Mouse (Mus musculus) small intestine, adult 2 months (tissue): ENCODE measurements around the gene AL731706.2. TPM values are rescaled to one million over a fixed set of nuclear protein-coding genes. Genes with fewer than 3 reads are reported as not detected.

Source experiments
- H3K27ac ChIP-seq: fragments of 200-500 bp; 2 replicates; pipeline ENCODE4 v1.5.1; 2012; ENCODE audit warnings: low read depth, low read length, control low read depth, inconsistent platforms; ENCODE audit not compliant: insufficient read depth
- H3K27me3 ChIP-seq: fragments of 200-500 bp; 2 replicates; pipeline ENCODE4 v1.6.1; 2012; ENCODE audit warnings: mild to moderate bottlenecking, moderate library complexity, low read length, inconsistent platforms; ENCODE audit not compliant: control insufficient read depth, insufficient read depth
- H3K36me3 ChIP-seq: fragments of 200-500 bp; 2 replicates; pipeline ENCODE4 v1.6.1; 2012; ENCODE audit warnings: mild to moderate bottlenecking, low read length, control low read depth, inconsistent platforms; ENCODE audit not compliant: control insufficient read depth, insufficient read depth
- H3K4me1 ChIP-seq: fragments of 200-500 bp; 2 replicates; pipeline ENCODE4 v1.6.1; 2012; ENCODE audit warnings: low read length, inconsistent platforms, mixed read lengths; ENCODE audit not compliant: control insufficient read depth, insufficient read depth, insufficient read length
- H3K4me3 ChIP-seq: fragments of 200-500 bp; 2 replicates; pipeline ENCODE4 v1.5.1; 2012; ENCODE audit warnings: low read depth, mild to moderate bottlenecking, control low read depth, inconsistent platforms, low read length, moderate library complexity
- CTCF ChIP-seq: fragments of 200-500 bp; IDR thresholded peaks from 2 replicates; pipeline ENCODE4 v1.5.1; 2012; ENCODE audit warnings: low read depth, mild to moderate bottlenecking, control low read depth, inconsistent platforms, low read length, moderate library complexity, mixed read lengths; ENCODE audit not compliant: insufficient replicate concordance, insufficient read length; ENCODE audit errors: extremely low read depth
- POLR2A ChIP-seq: fragments of 200-500 bp; IDR thresholded peaks from 2 replicates; pipeline ENCODE4 v1.6.1; 2012; ENCODE audit warnings: low read depth, mild to moderate bottlenecking, control low read depth, inconsistent platforms, low read length, moderate library complexity
- WGBS: fragments of 180-500 bp; shearing (Covaris S2); methylation state at CpG from one replicate; pipeline ENCODE4 v1.1.7; 2018; 5-methylcytosine and 5-hydroxymethylcytosine counted together
- polyA plus RNA-seq: library from polyadenylated mRNA; depleted of rRNA; stranded (reverse); fragments of >200 nt; gene quantifications from 2 replicates; pipeline ENCODE4 v1.2.3, GENCODE M21; 2012; rRNA removed

Gene AL731706.2
- polyA plus RNA-seq, 1 experiment: not detected

- no peaks in the 10 kb centered on the region for H3K27me3 ChIP-seq
- H3K36me3 ChIP-seq: peaks cover 22% of the 10 kb centered on the region
- H3K4me1 ChIP-seq: peaks cover 6% of the 10 kb centered on the region; the same call in 1 of the 2 replicates
- TF ChIP-seq CTCF: no peak
- TF ChIP-seq POLR2A: no peak
- no peak overlapping the region for H3K4me3 ChIP-seq
- 49% methylated on average over 4 of the region's 4 CpGs for WGBS
- H3K27ac ChIP-seq: no peak overlapping the region
Measured at GRCm38 (mm10) chr2:136886846-136887245, 1.4 kb upstream of the AL731706.2 start.

GRCm38 (mm10) chr2:136854543-136855388 is 30.7 kb downstream of the AL731706.2 start:
- no peak overlapping the region for H3K27ac ChIP-seq
- H3K4me1 ChIP-seq: no peaks in the 10 kb centered on the region
- H3K27me3 ChIP-seq: no peaks in the 10 kb centered on the region
- 77% methylated on average over 5 of the region's 5 CpGs for WGBS
- H3K4me3 ChIP-seq: no peak overlapping the region
- no peaks in the 10 kb centered on the region for H3K36me3 ChIP-seq
- no peak for TF ChIP-seq CTCF
- no peak for TF ChIP-seq POLR2A

GRCm38 (mm10) chr2:136850366-136850765 is 35.1 kb downstream of the AL731706.2 start:
- Histone ChIP-seq H3K36me3 (no peaks in the 10 kb centered on the region), H3K27me3 (no peaks in the 10 kb centered on the region), H3K27ac (no peak overlapping the region), H3K4me3 (no peak overlapping the region), H3K4me1 (peaks cover 8% of the 10 kb centered on the region; the same call in 1 of the 2 replicates)
- 67% methylated on average over 3 of the region's 3 CpGs for WGBS
- TF ChIP-seq POLR2A (no peak), CTCF (no peak)

GRCm38 (mm10) chr2:136837994-136838393 is 47.5 kb downstream of the AL731706.2 start:
- Histone ChIP-seq H3K27me3 (no peaks in the 10 kb centered on the region), H3K36me3 (no peaks in the 10 kb centered on the region), H3K4me3 (no peak overlapping the region), H3K27ac (peak overlapping the region; percentile 77), H3K4me1 (peaks cover 10% of the 10 kb centered on the region; the same call in 1 of the 2 replicates)
- 15% methylated on average over 1 of the region's 1 CpGs for WGBS
- TF ChIP-seq CTCF (no peak), POLR2A (no peak)

- H3K27me3 ChIP-seq: no peaks in the 10 kb centered on the region
- no peak overlapping the region for H3K27ac ChIP-seq
- 69% methylated on average over 3 of the region's 3 CpGs for WGBS
- no peak for TF ChIP-seq POLR2A
- TF ChIP-seq CTCF: no peak
- H3K4me3 ChIP-seq: no peak overlapping the region
- H3K4me1 ChIP-seq: peaks cover 10% of the 10 kb centered on the region; the same call in 1 of the 2 replicates
- no peaks in the 10 kb centered on the region for H3K36me3 ChIP-seq
Measured at GRCm38 (mm10) chr2:136835882-136836281, 49.6 kb downstream of the AL731706.2 start.

Other genes starting within 250 kb of the AL731706.2 start
- gene Snap25, start 172.2 kb downstream of the AL731706.2 start, polyA plus RNA-seq: 1.0 and 1.2 TPM in 2 replicates
- 0.22 and 0.32 TPM in 2 replicates for gene Slx4ip, start 5.5 kb upstream of the AL731706.2 start, polyA plus RNA-seq
- gene AL731706.1, start 5.7 kb upstream of the AL731706.2 start, polyA plus RNA-seq: 1.3 and 5.0 TPM in 2 replicates
- gene Mkks, start 5.7 kb upstream of the AL731706.2 start, polyA plus RNA-seq: 5.0 and 5.1 TPM in 2 replicates
- 2.7 and 3.2 TPM in 2 replicates for gene Jag1, start 231.0 kb upstream of the AL731706.2 start, polyA plus RNA-seq